Mouse (Mus musculus) myocyte (in vitro differentiated cells): ENCODE results near the gene Srsf12. TPM values are rescaled to one million over a fixed set of nuclear protein-coding genes. Genes with fewer than 3 reads are reported as not detected.

ENCODE experiments used
- H3K27me3 ChIP-seq: one replicate; pipeline ENCODE4 v1.6.1; 2011; ENCODE audit not compliant: control insufficient read depth, insufficient read depth, insufficient read length
- H3K36me3 ChIP-seq: one replicate; pipeline ENCODE4 v1.6.1; 2011; ENCODE audit not compliant: control insufficient read depth, insufficient read depth
- H3K4me2 ChIP-seq: one replicate; pipeline ENCODE4 v1.6.1; 2011; ENCODE audit warnings: low read depth, control low read depth
- H3K4me3 ChIP-seq: one replicate; pipeline ENCODE4 v1.5.1; 2011; ENCODE audit warnings: mild to moderate bottlenecking, control low read depth, moderate library complexity
- H3K79me2 ChIP-seq: one replicate; pipeline ENCODE4 v1.6.1; 2011; ENCODE audit not compliant: control insufficient read depth, insufficient read depth
- H3ac ChIP-seq: one replicate; pipeline ENCODE4 v1.6.1; 2011; ENCODE audit not compliant: control insufficient read depth, insufficient read length
- CEBPB ChIP-seq: IDR thresholded peaks from 2 replicates; pipeline ENCODE4 v1.6.1; 2011; ENCODE audit warnings: mild to moderate bottlenecking, moderate library complexity; ENCODE audit not compliant: poor library complexity, insufficient read depth, severe bottlenecking
- E2F4 ChIP-seq: IDR thresholded peaks from one replicate; pipeline ENCODE4 v1.6.1; 2011; ENCODE audit warnings: mild to moderate bottlenecking, control low read depth, moderate library complexity; ENCODE audit not compliant: insufficient read depth
- MAX ChIP-seq: IDR thresholded peaks from one replicate; pipeline ENCODE4 v1.6.1; 2011; ENCODE audit warnings: low read depth, mild to moderate bottlenecking, control low read depth
- MYOD1 ChIP-seq, 3 experiments: IDR thresholded peaks; one replicate each; pipeline ENCODE4 v1.6.1; 2011; ENCODE audit warnings: control low read depth in 2 of 3, low read depth in 2 of 3, mild to moderate bottlenecking in 2 of 3, moderate library complexity in 1 of 3; ENCODE audit not compliant: insufficient read length in 2 of 3, control insufficient read depth in 1 of 3
- MYOG ChIP-seq, 3 experiments: IDR thresholded peaks; one replicate each; pipeline ENCODE4 v1.6.1; 2011; ENCODE audit warnings: control low read depth in 2 of 3, low read depth in 2 of 3, mild to moderate bottlenecking in 2 of 3; ENCODE audit not compliant: insufficient read length in 2 of 3, control insufficient read depth in 1 of 3, insufficient read depth in 1 of 3
- POLR2A ChIP-seq: IDR thresholded peaks from one replicate; pipeline ENCODE4 v1.6.1; 2011; ENCODE audit warnings: low read depth, mild to moderate bottlenecking, control low read depth, moderate library complexity; ENCODE audit not compliant: insufficient read length
- POLR2AphosphoS2 ChIP-seq: IDR thresholded peaks from one replicate; pipeline ENCODE4 v1.6.1; 2011; ENCODE audit warnings: low read depth, control low read depth; ENCODE audit not compliant: insufficient read length
- REST ChIP-seq: IDR thresholded peaks from one replicate; pipeline ENCODE4 v1.6.1; 2011; ENCODE audit warnings: mild to moderate bottlenecking, control low read depth, moderate library complexity; ENCODE audit not compliant: insufficient read depth, insufficient read length
- SRF ChIP-seq: IDR thresholded peaks from one replicate; pipeline ENCODE4 v1.6.1; 2011; ENCODE audit warnings: low read depth; ENCODE audit not compliant: control insufficient read depth, insufficient read length
- TCF12 ChIP-seq: IDR thresholded peaks from one replicate; pipeline ENCODE4 v1.6.1; 2011; ENCODE audit warnings: mild to moderate bottlenecking, control low read depth; ENCODE audit not compliant: poor library complexity, insufficient read depth, severe bottlenecking
- TCF3 ChIP-seq: IDR thresholded peaks from one replicate; pipeline ENCODE4 v1.6.1; 2011; ENCODE audit warnings: low read depth, control low read depth; ENCODE audit not compliant: insufficient read length
- USF1 ChIP-seq: IDR thresholded peaks from one replicate; pipeline ENCODE4 v1.6.1; 2011; ENCODE audit warnings: low read depth, mild to moderate bottlenecking, control low read depth, moderate library complexity
- polyA plus RNA-seq: library from polyadenylated mRNA; unstranded; fragments of >200 nt; fragmentation: generic; extraction: Trizol; gene quantifications from one replicate; pipeline ENCODE4 v1.2.1, GENCODE M21; 2012; ENCODE audit warnings: missing spikeins

Srsf12 gene
- polyA plus RNA-seq, 1 experiment = not detected

GRCm38 (mm10) chr4:33254706-33255105 lies 45.9 kb downstream of the Srsf12 start:
- Histone ChIP-seq H3K4me3 (no peak overlapping the region), H3K27me3 (no peaks in the 10 kb centered on the region), H3K79me2 (no peaks in the 10 kb centered on the region), H3K36me3 (no peaks in the 10 kb centered on the region), H3K4me2 (no peak overlapping the region), H3ac (no peak overlapping the region)
- TF ChIP-seq TCF3 (no peak), POLR2A (no peak), MYOG (IDR thresholded peaks at IDR 0.05; ENCODE audit: control insufficient read depth in 1 of 3, insufficient read depth in 1 of 3, insufficient read length in 2 of 3, low read depth in 2 of 3) (no peak), SRF (no peak), POLR2AphosphoS2 (no peak), MAX (no peak), USF1 (no peak), E2F4 (no peak), MYOD1 (IDR thresholded peaks at IDR 0.05; ENCODE audit: control insufficient read depth in 1 of 3, insufficient read length in 2 of 3, low read depth in 2 of 3) (no peak), REST (no peak), TCF12 (no peak)

- Histone ChIP-seq H3K4me3 (no peak overlapping the region), H3K79me2 (no peaks in the 10 kb centered on the region), H3ac (no peak overlapping the region), H3K4me2 (no peak overlapping the region), H3K36me3 (no peaks in the 10 kb centered on the region), H3K27me3 (no peaks in the 10 kb centered on the region)
- TF ChIP-seq MYOG (IDR thresholded peaks at IDR 0.05; ENCODE audit: control insufficient read depth in 1 of 3, insufficient read depth in 1 of 3, insufficient read length in 2 of 3, low read depth in 2 of 3) (no peak), SRF (no peak), E2F4 (no peak), TCF3 (no peak), MAX (no peak), POLR2A (no peak), USF1 (no peak)
Observed at GRCm38 (mm10) chr4:33257263-33257964, 48.6 kb downstream of the Srsf12 start.

GRCm38 (mm10) chr4:33260311-33260710 lies 51.5 kb downstream of the Srsf12 start:
- no peak for TF ChIP-seq MAX
- no peak for TF ChIP-seq REST
- TF ChIP-seq TCF3 = no peak
- no peak for TF ChIP-seq POLR2AphosphoS2
- no peak for TF ChIP-seq SRF
- TF ChIP-seq MYOG (IDR thresholded peaks at IDR 0.05; ENCODE audit: control insufficient read depth in 1 of 3, insufficient read depth in 1 of 3, insufficient read length in 2 of 3, low read depth in 2 of 3) = no peak
- no peak for TF ChIP-seq MYOD1 (IDR thresholded peaks at IDR 0.05; ENCODE audit: control insufficient read depth in 1 of 3, insufficient read length in 2 of 3, low read depth in 2 of 3)
- TF ChIP-seq E2F4 = no peak
- no peak for TF ChIP-seq USF1
- TF ChIP-seq CEBPB = no peak
- no peak for TF ChIP-seq POLR2A
- TF ChIP-seq TCF12 = no peak

GRCm38 (mm10) chr4:33261311-33261753 lies 52.5 kb downstream of the Srsf12 start:
- Histone ChIP-seq H3K79me2 (no peaks in the 10 kb centered on the region), H3K27me3 (no peaks in the 10 kb centered on the region), H3K4me3 (no peak overlapping the region), H3ac (no peak overlapping the region), H3K36me3 (no peaks in the 10 kb centered on the region), H3K4me2 (peak overlapping the region; percentile 60)
- TF ChIP-seq USF1 (peak; percentile 65), REST (no peak), TCF12 (peak; percentile 75), TCF3 (peak; percentile 72), E2F4 (no peak), CEBPB (peak; percentile 99), MAX (no peak), POLR2AphosphoS2 (peak; percentile 53), MYOD1 (IDR thresholded peaks at IDR 0.05; ENCODE audit: control insufficient read depth in 1 of 3, insufficient read length in 2 of 3, low read depth in 2 of 3) (peak; percentile 92 to 97 (median 95)), SRF (peak; percentile 32), POLR2A (peak; percentile 65), MYOG (IDR thresholded peaks at IDR 0.05; ENCODE audit: control insufficient read depth in 1 of 3, insufficient read depth in 1 of 3, insufficient read length in 2 of 3, low read depth in 2 of 3) (peak; percentile 50 to 95 (median 70))

More at GRCm38 (mm10) chr4:33260311-33260710, 51.5 kb downstream of the Srsf12 start:
- Histone ChIP-seq H3K4me3 (no peak overlapping the region), H3ac (no peak overlapping the region), H3K27me3 (no peaks in the 10 kb centered on the region), H3K36me3 (no peaks in the 10 kb centered on the region), H3K4me2 (peak overlapping the region; percentile 31), H3K79me2 (no peaks in the 10 kb centered on the region)
